Mouse (Mus musculus) kidney, adult 2 months (tissue): ENCODE measurements around the gene Pilra. TPM values are rescaled to one million over a fixed set of nuclear protein-coding genes. Genes with fewer than 3 reads are reported as not detected.

Experiments used
- DNase-seq: peaks from one replicate; pipeline ENCODE4 v3.0.0; 2021
- H3K27ac ChIP-seq: fragments of 200-500 bp; 2 replicates; pipeline ENCODE4 v1.5.1; 2012; ENCODE audit warnings: low read depth, low read length, control low read depth, inconsistent platforms; ENCODE audit not compliant: insufficient read depth
- H3K27me3 ChIP-seq: fragments of 200-500 bp; replicated peaks from 2 replicates; pipeline ENCODE4 v1.6.1; 2012; ENCODE audit warnings: mild to moderate bottlenecking, moderate library complexity, low read length, inconsistent platforms; ENCODE audit not compliant: control insufficient read depth, insufficient read depth
- H3K36me3 ChIP-seq: fragments of 200-500 bp; 2 replicates; pipeline ENCODE4 v1.6.1; 2012; ENCODE audit warnings: mild to moderate bottlenecking, moderate library complexity, low read length, inconsistent platforms; ENCODE audit not compliant: control insufficient read depth, insufficient read depth
- H3K4me1 ChIP-seq: fragments of 200-500 bp; 2 replicates; pipeline ENCODE4 v1.6.1; 2011; ENCODE audit warnings: low read length; ENCODE audit not compliant: control insufficient read depth, insufficient read depth
- H3K4me3 ChIP-seq: fragments of 200-500 bp; 2 replicates; pipeline ENCODE4 v1.5.1; 2011; ENCODE audit warnings: mild to moderate bottlenecking, low read depth, low read length, control low read depth; ENCODE audit not compliant: insufficient read depth
- CTCF ChIP-seq: fragments of 200-500 bp; conservative IDR thresholded peaks from 2 replicates; pipeline ENCODE4 v1.5.1; 2011; ENCODE audit warnings: low read depth, mild to moderate bottlenecking, control low read depth, low read length, moderate library complexity, mixed read lengths; ENCODE audit not compliant: insufficient read depth, insufficient read length
- POLR2A ChIP-seq: fragments of 200-500 bp; IDR thresholded peaks from one replicate; pipeline ENCODE4 v1.6.1; 2011; ENCODE audit warnings: low read depth, low read length, control low read depth
- WGBS: fragments of 180-500 bp; shearing (Covaris S2); methylation state at CpG from one replicate; pipeline ENCODE4 v1.1.7; 2018; 5-methylcytosine and 5-hydroxymethylcytosine counted together
- polyA plus RNA-seq: library from polyadenylated mRNA; depleted of rRNA; stranded (reverse); fragments of >200 nt; gene quantifications from 2 replicates; pipeline ENCODE4 v1.2.3, GENCODE M21; 2012

Gene Pilra
- polyA plus RNA-seq, 1 experiment = 1.5 TPM

GRCm38 (mm10) chr5:137817466-137818222 is 18.4 kb downstream of the Pilra start:
- Histone ChIP-seq H3K27me3 (no peaks in the 10 kb centered on the region), H3K4me3 (no peak overlapping the region), H3K4me1 (no peaks in the 10 kb centered on the region), H3K27ac (no peak overlapping the region), H3K36me3 (no peaks in the 10 kb centered on the region)
- TF ChIP-seq CTCF = no peak
- TF ChIP-seq POLR2A = no peak
- 60% methylated on average over 4 of the region's 4 CpGs for WGBS
- DNase-seq = no peak

DNA sequence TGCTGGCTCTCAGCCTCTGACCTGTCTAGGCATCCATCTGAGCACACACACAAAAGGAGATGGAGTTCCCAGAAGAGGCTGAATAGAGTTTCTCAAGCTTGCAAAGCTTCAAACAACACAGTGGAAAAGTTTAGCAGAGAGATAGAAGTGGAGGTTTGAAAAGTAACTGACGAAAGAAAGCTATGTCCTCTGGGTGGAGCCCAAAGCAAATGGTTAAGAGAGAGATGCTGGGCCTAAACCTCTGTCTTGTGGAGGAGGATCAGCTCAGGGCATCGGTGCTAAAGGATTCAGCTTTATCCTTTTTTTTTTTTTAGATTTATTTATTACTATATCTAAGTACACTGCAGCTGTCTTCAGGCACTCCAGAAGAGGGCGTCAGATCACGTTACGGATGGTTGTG is 27.8 kb downstream of the Pilra start:
- no peaks in the 10 kb centered on the region for H3K36me3 ChIP-seq
- H3K4me1 ChIP-seq = no peaks in the 10 kb centered on the region
- H3K4me3 ChIP-seq = no peak overlapping the region
- no peak for TF ChIP-seq POLR2A
- no peak for TF ChIP-seq CTCF
- DNase-seq = no peak
- H3K27me3 ChIP-seq = no peaks in the 10 kb centered on the region; the same call in 1 of the 2 replicates
- H3K27ac ChIP-seq = no peak overlapping the region
- WGBS = 90% methylated on average over 5 of the region's 5 CpGs

- 92% methylated on average over 1 of the region's 1 CpGs for WGBS
- Histone ChIP-seq H3K27ac (no peak overlapping the region), H3K27me3 (no peaks in the 10 kb centered on the region; the same call in 1 of the 2 replicates), H3K4me1 (no peaks in the 10 kb centered on the region), H3K36me3 (no peaks in the 10 kb centered on the region), H3K4me3 (no peak overlapping the region)
- TF ChIP-seq CTCF = no peak
- TF ChIP-seq POLR2A = no peak
- DNase-seq = no peak
Observed at GRCm38 (mm10) chr5:137806158-137806557, 29.9 kb downstream of the Pilra start.

- no peak for TF ChIP-seq POLR2A
Observed at GRCm38 (mm10) chr5:137800917-137801316, 35.2 kb downstream of the Pilra start.

GRCm38 (mm10) chr5:137796606-137797005 is 39.5 kb downstream of the Pilra start:
- no peaks in the 10 kb centered on the region for H3K27me3 ChIP-seq
- no peak overlapping the region for H3K27ac ChIP-seq
- DNase-seq = no peak
- no peak overlapping the region for H3K4me3 ChIP-seq
- 74% methylated on average over 3 of the region's 3 CpGs for WGBS
- TF ChIP-seq CTCF (no peak), POLR2A (no peak)
- no peaks in the 10 kb centered on the region for H3K36me3 ChIP-seq
- no peaks in the 10 kb centered on the region for H3K4me1 ChIP-seq

More at GRCm38 (mm10) chr5:137800917-137801316, 35.2 kb downstream of the Pilra start:
- Histone ChIP-seq H3K4me3 (no peak overlapping the region), H3K27ac (no peak overlapping the region), H3K4me1 (no peaks in the 10 kb centered on the region), H3K36me3 (no peaks in the 10 kb centered on the region), H3K27me3 (no peaks in the 10 kb centered on the region; the same call in 1 of the 2 replicates)
- 86% methylated on average over 3 of the region's 3 CpGs for WGBS
- DNase-seq = no peak

DNA sequence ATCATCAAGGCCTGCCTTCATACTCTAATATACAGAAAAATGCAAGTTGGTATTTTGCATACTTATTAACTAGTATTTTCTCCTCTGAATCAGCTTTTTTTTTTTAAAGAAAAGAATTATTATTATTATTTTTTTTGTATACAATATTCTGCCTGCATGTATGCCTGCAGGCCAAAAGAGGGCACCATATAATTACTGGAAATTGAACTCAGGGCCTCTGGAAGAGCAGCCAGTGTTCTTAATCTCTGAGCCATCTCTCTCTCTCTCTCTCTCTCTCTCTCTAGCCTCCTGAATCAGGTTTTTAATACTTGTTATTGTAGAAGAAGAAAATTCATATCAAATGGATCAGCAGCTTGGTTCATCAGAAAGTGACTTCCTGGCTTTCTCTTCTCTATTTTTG is 44.5 kb downstream of the Pilra start:
- no peak for DNase-seq
- Histone ChIP-seq H3K36me3 (no peaks in the 10 kb centered on the region), H3K4me1 (no peaks in the 10 kb centered on the region), H3K27me3 (no peaks in the 10 kb centered on the region), H3K4me3 (no peak overlapping the region), H3K27ac (no peak overlapping the region)
- TF ChIP-seq POLR2A = no peak
- no peak for TF ChIP-seq CTCF

GRCm38 (mm10) chr5:137788946-137789531 is 47.0 kb downstream of the Pilra start:
- 93% methylated on average over 2 of the region's 2 CpGs for WGBS

More at GRCm38 (mm10) chr5:137788946-137789531, 47.0 kb downstream of the Pilra start:
- no peak overlapping the region for H3K27ac ChIP-seq
- peaks cover 14% of the 10 kb centered on the region for H3K4me1 ChIP-seq
- no peaks in the 10 kb centered on the region for H3K36me3 ChIP-seq
- no peaks in the 10 kb centered on the region for H3K27me3 ChIP-seq
- no peak for TF ChIP-seq POLR2A
- TF ChIP-seq CTCF = no peak
- H3K4me3 ChIP-seq = no peak overlapping the region
- no peak for DNase-seq
